Mouse (Mus musculus) lung, postnatal 36 days (tissue): ENCODE measurements around the gene Tnpo2.

Source experiments
- DNase-seq: peaks from one replicate; pipeline ENCODE4 v3.0.0; 2022; ENCODE audit warnings: mixed read lengths

The Tnpo2 gene

DNA sequence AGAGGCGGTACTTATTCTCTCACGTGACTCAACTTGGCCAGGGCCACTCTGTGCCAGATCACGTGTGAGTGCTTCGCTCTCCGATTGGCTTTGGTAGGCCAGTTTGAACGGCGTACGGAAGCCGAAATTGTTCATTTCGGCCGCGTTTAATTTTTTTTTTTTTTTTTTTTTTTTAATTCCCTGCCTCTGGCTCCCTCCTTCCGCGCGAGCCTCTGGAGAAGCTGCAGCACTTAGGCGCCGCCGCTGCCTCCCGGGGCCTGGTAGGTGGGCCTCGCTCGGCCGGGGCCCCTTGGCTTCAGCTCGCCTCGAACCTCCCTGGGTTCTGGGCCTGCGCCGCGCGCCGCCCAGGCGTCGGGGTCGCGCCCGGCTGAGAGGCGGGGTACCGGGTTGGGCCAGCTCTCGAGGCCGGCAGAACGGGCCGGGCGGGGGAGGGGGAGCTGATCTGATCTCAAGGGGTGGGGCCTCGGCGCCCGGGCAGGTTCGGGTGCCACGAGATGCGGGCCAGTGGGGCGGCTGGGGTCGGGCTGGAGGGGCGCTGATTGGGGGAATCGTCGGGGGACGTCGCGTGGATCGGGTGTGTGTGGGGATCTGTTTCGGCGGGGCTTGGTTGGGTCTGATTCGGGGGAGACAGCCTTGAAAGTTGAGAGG is at the start of gene Tnpo2:
TSS of gene Tnpo2 (plus strand) at position 198 of the 648 bp plus-strand sequence.
- DNase-seq, result peak; percentile 98

DNA sequence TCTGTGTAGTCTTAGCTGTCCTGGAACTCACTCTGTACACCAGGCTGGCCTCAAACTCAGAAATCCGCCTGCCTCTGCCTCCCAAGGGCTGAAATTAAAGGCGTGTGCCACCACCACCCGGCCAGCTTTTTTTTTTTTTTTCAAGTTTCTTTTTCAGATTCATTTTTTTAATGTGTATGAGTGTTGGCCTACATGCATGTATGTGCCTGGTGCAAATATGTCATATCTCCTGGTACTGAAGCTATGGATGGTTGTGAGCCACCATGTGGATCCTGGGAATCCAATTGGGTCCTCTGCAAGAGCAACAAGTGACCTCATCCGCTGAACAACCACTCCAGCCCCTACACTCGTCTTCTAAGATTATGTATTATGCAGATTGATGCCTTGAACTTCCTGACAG is 49.3 kb upstream of the Tnpo2 start:
- no peak for DNase-seq

DNA sequence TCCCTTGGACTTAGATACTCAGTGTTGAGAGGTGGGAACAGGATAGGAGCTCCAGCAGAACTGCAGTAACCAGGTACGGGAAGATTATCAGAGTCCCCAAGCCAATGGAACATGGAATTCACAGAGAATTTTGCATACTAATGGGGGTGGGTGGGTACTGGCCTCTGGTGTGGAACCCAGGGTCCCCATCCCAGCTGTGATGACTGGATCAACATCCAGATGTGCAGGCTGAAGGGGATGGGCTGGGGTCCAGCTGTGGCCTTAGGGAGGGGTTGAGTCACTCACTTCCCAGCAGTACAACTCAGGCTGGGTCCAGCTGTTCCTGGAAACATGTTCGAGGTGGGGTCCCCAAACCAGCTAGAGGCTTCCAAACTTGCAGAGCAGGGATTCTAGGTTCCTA is 48.8 kb upstream of the Tnpo2 start:
- no peak for DNase-seq

- DNase-seq, result peak; percentile 78
These were observed 47.4 kb upstream of the Tnpo2 start for GRCm38 (mm10) chr8:84989311-84989731.

DNA sequence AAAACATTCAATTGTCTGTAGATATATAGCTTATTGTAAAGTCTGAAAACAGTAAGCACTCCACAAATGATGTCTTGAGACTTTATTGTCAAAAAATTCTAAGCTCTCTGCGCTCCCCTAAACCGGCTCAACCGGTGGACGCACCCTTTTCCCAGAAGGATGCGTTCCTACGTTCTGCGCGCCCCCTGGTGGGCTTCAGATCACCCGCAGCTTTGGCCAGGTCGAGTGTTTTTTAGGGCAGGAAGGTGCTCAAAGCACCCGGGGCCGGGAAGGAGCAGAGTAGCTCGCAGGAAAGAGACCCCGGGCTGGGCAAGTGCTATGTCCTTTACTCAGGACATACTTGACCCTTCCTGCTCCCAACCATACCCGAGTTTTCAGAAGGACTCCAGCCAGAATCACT is 46.9 kb upstream of the Tnpo2 start:
- peak; percentile 98 for DNase-seq

- DNase-seq, result peak; percentile 99
These were observed 46.4 kb upstream of the Tnpo2 start, which contains the start of gene Hook2 for GRCm38 (mm10) chr8:84990349-84990748. Hook2 (plus strand) TSS chr8:84990603.

DNA sequence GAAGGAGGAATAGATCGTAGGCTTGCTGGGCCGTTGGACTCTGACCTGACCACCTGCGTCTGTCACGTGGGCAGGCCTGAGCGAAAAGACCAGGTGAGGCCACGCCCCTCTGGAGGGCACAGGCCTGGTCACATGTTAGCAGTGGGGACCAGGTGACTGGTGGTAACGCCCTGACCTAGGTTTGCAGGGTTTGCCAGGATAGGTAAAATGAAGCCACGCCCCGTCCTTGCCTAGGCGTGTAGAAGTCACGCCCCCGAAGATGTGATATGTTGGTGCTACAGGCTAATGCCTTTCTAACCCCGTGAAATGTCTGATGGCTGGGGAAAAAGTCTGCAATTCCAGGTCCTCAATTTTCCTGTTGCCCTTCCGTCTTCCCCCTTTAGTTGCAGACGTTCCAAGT is 45.9 kb upstream of the Tnpo2 start:
- DNase-seq, result peak; percentile 94

- DNase-seq, result no peak
These were observed 42.3 kb upstream of the Tnpo2 start for GRCm38 (mm10) chr8:84994375-84994774.

- DNase-seq, result no peak
These were observed 41.0 kb upstream of the Tnpo2 start for GRCm38 (mm10) chr8:84995680-84996079.

GRCm38 (mm10) chr8:84996978-84997377 is 39.7 kb upstream of the Tnpo2 start:
- DNase-seq, result no peak

DNA sequence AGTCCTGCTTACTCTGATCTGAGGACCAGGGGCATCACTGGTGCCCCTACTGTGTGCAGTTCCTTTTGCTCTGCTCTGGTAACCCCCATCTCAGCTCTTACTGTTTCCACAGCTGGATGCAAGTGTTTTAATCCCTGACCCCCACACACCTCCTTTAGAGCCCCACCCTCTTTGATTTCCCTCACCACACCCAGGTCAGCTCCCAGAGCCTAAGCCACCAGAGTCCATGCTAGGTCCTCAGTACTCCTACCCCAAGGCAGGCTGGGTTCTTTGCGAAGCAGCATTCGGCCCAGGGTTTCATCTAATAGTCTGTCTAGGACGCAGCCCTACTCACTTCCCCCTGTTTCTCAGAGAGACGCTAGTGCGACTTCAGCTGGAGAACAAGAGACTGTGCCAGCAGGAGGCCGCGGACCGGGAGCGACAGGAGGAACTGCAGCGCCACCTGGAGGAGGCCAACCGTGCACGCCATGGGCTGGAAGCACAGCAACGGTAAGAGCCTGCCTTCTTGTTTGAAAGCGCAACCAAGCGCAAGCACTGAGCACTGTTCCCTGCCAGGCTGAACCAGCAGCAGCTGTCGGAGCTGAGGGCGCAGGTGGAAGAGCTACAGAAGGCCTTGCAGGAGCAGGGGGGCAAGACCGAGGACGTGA is 38.9 kb upstream of the Tnpo2 start:
- DNase-seq, result peak; percentile 96

- DNase-seq, result peak; percentile 62
These were observed 29.0 kb upstream of the Tnpo2 start for GRCm38 (mm10) chr8:85007686-85008085.

- no peak for DNase-seq
These were observed 25.5 kb upstream of the Tnpo2 start for GRCm38 (mm10) chr8:85011242-85011641.

DNA sequence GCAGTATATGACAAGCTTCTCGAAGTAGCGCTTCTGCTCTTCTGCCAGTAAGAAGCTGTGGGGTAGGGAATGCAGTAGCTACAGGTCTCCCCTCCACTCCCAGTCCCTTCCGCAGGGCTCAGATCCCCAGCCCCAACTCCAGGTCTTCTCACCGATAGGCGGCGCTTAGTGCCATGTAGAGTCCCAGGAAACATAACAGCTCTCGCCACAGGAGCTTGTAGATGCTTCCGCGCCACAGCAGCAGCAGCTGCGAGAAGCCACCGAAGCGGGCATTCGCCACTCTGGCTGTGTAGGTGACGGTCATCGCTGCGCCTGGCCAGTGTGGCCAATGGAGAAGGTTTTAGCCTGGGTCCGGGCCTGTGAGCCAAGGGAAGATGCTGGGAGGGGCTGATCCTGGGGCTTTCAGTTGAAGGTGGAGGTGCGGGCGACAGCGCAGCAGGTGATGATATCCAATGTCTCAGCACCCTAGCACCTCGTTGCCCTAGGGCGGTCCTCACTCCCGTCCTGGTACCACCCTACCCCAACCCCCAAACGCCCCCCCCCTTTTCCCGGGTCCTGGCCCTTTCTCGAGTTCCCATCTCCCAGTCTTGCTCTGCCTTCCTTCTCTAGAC is 23.4 kb upstream of the Tnpo2 start:
- DNase-seq, result peak; percentile 89

DNA sequence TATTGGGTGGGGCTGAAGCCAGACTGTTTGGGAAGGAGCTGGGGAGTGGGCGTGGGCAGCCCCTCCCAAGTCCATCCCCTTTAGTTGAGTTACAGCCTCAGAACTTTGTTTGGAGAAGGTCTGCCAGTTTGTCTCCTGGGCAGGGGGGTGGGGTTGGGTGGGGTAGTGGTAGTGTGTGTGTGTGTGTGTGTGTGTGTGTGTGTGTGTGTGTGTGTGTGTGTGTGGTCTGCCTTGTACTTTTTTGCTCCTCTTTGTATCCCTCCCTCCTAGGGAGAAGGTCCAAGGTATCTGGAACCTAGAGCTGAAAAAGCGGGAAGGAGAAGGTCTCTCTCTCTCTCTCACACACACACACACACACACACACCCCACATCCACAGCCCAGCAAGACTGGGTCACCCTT is 22.3 kb upstream of the Tnpo2 start, which contains the start of gene Best2:
TSS of gene Best2 (minus strand) at position 101 of the 400 bp plus-strand sequence.
- no peak for DNase-seq

GRCm38 (mm10) chr8:85016724-85017123 is 20.0 kb upstream of the Tnpo2 start:
- no peak for DNase-seq

DNA sequence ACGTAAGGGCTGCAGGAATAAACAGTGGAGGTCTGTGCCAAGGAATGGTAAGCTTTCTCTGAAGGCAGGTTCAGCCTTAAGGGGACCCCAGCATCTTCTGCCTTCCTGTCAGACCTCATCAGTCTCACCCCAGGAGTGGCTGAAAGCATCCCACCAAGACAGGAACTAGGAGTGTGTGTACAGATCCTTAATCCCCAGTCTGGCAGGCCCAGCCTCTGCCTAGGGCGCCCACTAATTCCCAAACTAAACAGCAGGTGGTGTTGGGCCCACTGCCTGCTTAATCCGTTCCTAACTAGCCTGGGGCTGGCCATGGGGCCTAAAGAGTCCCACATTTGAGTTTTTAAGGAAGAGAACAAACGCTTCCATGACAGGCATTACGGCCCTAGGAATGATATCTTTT is 19.5 kb upstream of the Tnpo2 start:
- DNase-seq, result no peak

- DNase-seq, result no peak
These were observed 15.1 kb upstream of the Tnpo2 start for GRCm38 (mm10) chr8:85021514-85022055.

DNA sequence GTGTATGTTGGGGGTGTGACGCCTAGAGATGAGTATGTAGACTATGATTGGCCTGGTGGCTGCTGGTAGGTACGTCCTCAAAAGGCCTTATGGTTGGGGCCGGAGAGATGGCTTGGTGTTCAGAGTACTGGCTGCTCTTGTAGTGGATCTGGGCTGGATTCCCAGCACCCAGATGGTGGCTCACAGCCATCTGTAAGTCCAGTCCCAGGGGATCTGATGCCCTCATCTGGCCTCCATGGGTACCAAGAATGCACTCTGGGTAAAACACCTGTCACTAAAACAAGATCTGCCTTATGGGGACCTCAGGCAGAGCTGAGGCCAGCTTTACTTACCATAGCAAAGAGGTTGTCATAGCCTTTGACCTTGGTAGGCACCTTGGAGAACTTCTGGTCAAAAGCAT is 12.9 kb upstream of the Tnpo2 start:
- no peak for DNase-seq

DNA sequence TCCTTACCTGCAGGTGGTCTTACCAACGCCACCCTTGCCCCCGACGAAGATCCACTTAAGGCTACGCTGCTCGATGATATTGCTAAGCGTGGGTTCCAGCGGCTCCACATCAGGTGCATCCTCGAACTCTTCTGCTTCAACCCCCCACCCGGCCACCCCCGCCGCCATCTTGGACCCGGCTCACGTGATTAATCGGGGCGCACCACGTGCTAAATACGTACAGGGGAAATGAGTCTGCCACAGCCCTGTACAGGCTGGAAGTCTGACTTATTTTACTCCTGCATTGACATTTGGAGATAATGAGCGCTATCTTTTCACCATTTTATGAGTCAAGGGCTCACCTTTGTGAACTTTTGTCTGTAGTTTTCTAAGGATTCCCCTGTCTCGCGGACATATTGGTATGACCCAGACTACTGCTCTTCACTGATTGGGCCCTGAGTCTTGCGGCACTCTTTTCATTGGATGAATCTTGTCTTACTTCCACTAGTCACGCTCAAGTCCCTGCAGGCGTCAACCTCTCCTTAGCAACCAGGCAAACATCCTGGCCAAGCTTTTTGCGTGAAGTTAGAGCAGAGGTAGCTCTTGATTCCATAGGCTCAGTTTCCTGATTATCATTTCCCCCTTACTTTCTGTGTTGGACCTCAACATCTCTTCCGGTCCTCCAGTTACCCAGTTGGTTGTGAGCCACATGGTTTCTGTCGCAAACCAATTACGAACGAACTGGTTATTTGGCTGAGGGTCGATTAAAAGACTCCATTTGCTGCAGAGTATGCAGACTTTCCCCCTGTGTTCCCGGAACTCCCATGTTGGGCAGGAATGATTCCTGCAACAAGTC is 11.4 kb upstream of the Tnpo2 start, which contains the start of gene Asna1:
TSS of gene Asna1 (minus strand) at position 184 of the 835 bp plus-strand sequence.
- peak; percentile 95 for DNase-seq

- DNase-seq, result peak; percentile 99
These were observed 9.8 kb upstream of the Tnpo2 start, which contains the start of gene Trir for GRCm38 (mm10) chr8:85026670-85027515. Trir (plus strand) TSS chr8:85026823.

GRCm38 (mm10) chr8:85027516-85027855 is 9.2 kb upstream of the Tnpo2 start:
- peak; percentile 19 for DNase-seq
